Mouse (Mus musculus) MEL (cell line): ENCODE data around the gene Fermt3. TPM values are rescaled to one million over a fixed set of nuclear protein-coding genes. Genes with fewer than 3 reads are reported as not detected.
A peak's percentile ranks its signal among the peaks of the same experiment; 100 is the strongest.

Experiments used
- DNase-seq: peaks from one replicate; pipeline ENCODE4 v3.0.0; 2011; ENCODE audit warnings: low read depth, low spot score
- H3K27ac ChIP-seq: 2 replicates; pipeline ENCODE4 v1.5.1; 2012; ENCODE audit warnings: low read depth, mild to moderate bottlenecking, control low read depth, low read length, moderate library complexity; ENCODE audit not compliant: control insufficient read depth
- H3K27me3 ChIP-seq, 2 experiments: fragments of 150-350 bp in 1 of 2; sonication (generic) in 1 of 2; 2 replicates each; pipeline ENCODE4 v1.6.1; 2012; ENCODE audit warnings: low read length in 2 of 2, mild to moderate bottlenecking in 2 of 2, improper control_type of control experiment in 1 of 2, moderate library complexity in 1 of 2; ENCODE audit not compliant: insufficient read depth in 2 of 2, control insufficient read depth in 1 of 2
- H3K36me3 ChIP-seq, 2 experiments: 2 replicates each; pipeline ENCODE4 v1.6.1; 2012 to 2014; ENCODE audit warnings: low read length in 2 of 2, improper control_type of control experiment in 1 of 2, inconsistent platforms in 1 of 2, mild to moderate bottlenecking in 1 of 2; ENCODE audit not compliant: insufficient read depth in 2 of 2, control insufficient read depth in 1 of 2
- H3K4me1 ChIP-seq, 2 experiments: fragments of 150-350 bp in 1 of 2; sonication (generic) in 1 of 2; 2 replicates each; pipeline ENCODE4 v1.6.1; 2012; ENCODE audit warnings: low read length in 2 of 2, improper control_type of control experiment in 1 of 2, mild to moderate bottlenecking in 1 of 2; ENCODE audit not compliant: insufficient read depth in 2 of 2, control insufficient read depth in 1 of 2
- H3K4me3 ChIP-seq, 2 experiments: fragments of 150-350 bp in 1 of 2; sonication (generic) in 1 of 2; 2 replicates each; pipeline ENCODE4 v1.5.1; 2012; ENCODE audit warnings: low read depth in 2 of 2, low read length in 2 of 2, mild to moderate bottlenecking in 2 of 2, moderate library complexity in 2 of 2, control low read depth in 1 of 2, improper control_type of control experiment in 1 of 2; ENCODE audit not compliant: control insufficient read depth in 1 of 2, insufficient read depth in 1 of 2
- H3K79me2 ChIP-seq: 2 replicates; pipeline ENCODE4 v1.6.1; 2012; ENCODE audit warnings: mild to moderate bottlenecking, low read length, moderate library complexity; ENCODE audit not compliant: control insufficient read depth, poor library complexity, insufficient read depth
- H3K9ac ChIP-seq: 2 replicates; pipeline ENCODE4 v1.6.1; 2012; ENCODE audit warnings: low read depth, mild to moderate bottlenecking, control low read depth, low read length, moderate library complexity; ENCODE audit not compliant: control insufficient read depth, poor library complexity, severe bottlenecking
- H3K9me3 ChIP-seq: fragments of 150-350 bp; sonication (generic); replicated peaks from 2 replicates; pipeline ENCODE4 v1.6.1; 2012; ENCODE audit warnings: mild to moderate bottlenecking, low read length, improper control_type of control experiment, moderate library complexity; ENCODE audit not compliant: insufficient read depth
- CHD1 ChIP-seq: IDR thresholded peaks from 2 replicates; pipeline ENCODE4 v1.6.1; 2012; ENCODE audit warnings: low read depth, mild to moderate bottlenecking, inconsistent platforms, low read length, improper control_type of control experiment
- CTCF ChIP-seq, 3 experiments: IDR thresholded peaks in 2 of 3; conservative IDR thresholded peaks in 1 of 3; 2 replicates each; pipeline ENCODE4 v1.5.1; 2011 to 2012; ENCODE audit warnings: low read length in 3 of 3, low read depth in 2 of 3, mild to moderate bottlenecking in 2 of 3, improper control_type of control experiment in 1 of 3, inconsistent platforms in 1 of 3, mixed read lengths in 1 of 3, moderate library complexity in 1 of 3; ENCODE audit not compliant: control insufficient read depth in 1 of 3, insufficient read depth in 1 of 3, poor library complexity in 1 of 3, severe bottlenecking in 1 of 3
- E2F4 ChIP-seq: IDR thresholded peaks from 2 replicates; pipeline ENCODE4 v1.6.1; 2011; ENCODE audit warnings: low read depth, low read length, improper control_type of control experiment, borderline replicate concordance
- ELF1 ChIP-seq: IDR thresholded peaks from 2 replicates; pipeline ENCODE4 v1.6.1; 2014; ENCODE audit warnings: low read depth, mild to moderate bottlenecking, inconsistent platforms, low read length, improper control_type of control experiment, moderate library complexity
- ETS1 ChIP-seq: IDR thresholded peaks from 2 replicates; pipeline ENCODE4 v1.6.1; 2012; ENCODE audit warnings: low read depth, mild to moderate bottlenecking, inconsistent platforms, low read length, improper control_type of control experiment, moderate library complexity
- GABPA ChIP-seq: IDR thresholded peaks from 2 replicates; pipeline ENCODE4 v1.6.1; 2012; ENCODE audit warnings: low read depth, mild to moderate bottlenecking, inconsistent platforms, low read length, improper control_type of control experiment, moderate library complexity
- GATA1 ChIP-seq: IDR thresholded peaks from 2 replicates; pipeline ENCODE4 v1.6.1; 2011; ENCODE audit warnings: low read depth, low read length, improper control_type of control experiment
- HCFC1 ChIP-seq: IDR thresholded peaks from 2 replicates; pipeline ENCODE4 v1.6.1; 2012; ENCODE audit warnings: low read depth, mild to moderate bottlenecking, inconsistent platforms, low read length, improper control_type of control experiment, moderate library complexity
- KAT2A ChIP-seq: conservative IDR thresholded peaks from 2 replicates; pipeline ENCODE4 v1.6.1; 2012; ENCODE audit warnings: low read depth, low read length, improper control_type of control experiment, inconsistent platforms
- MAX ChIP-seq: IDR thresholded peaks from 2 replicates; pipeline ENCODE4 v1.6.1; 2011; ENCODE audit warnings: low read length, improper control_type of control experiment
- MAZ ChIP-seq: IDR thresholded peaks from 2 replicates; pipeline ENCODE4 v1.6.1; 2012; ENCODE audit warnings: low read depth, mild to moderate bottlenecking, inconsistent platforms, low read length, improper control_type of control experiment
- MYC ChIP-seq: IDR thresholded peaks from 2 replicates; pipeline ENCODE4 v1.6.1; 2011; ENCODE audit warnings: low read depth, mild to moderate bottlenecking, low read length, improper control_type of control experiment, moderate library complexity
- POLR2A ChIP-seq, 2 experiments: IDR thresholded peaks; 2 replicates each; pipeline ENCODE4 v1.6.1; 2011 to 2012; ENCODE audit warnings: low read length in 2 of 2, mild to moderate bottlenecking in 2 of 2, control low read depth in 1 of 2, improper control_type of control experiment in 1 of 2, low read depth in 1 of 2, moderate library complexity in 1 of 2; ENCODE audit not compliant: control insufficient read depth in 1 of 2, insufficient read depth in 1 of 2, poor library complexity in 1 of 2
- POLR2AphosphoS2 ChIP-seq: IDR thresholded peaks from 2 replicates; pipeline ENCODE4 v1.6.1; 2011; ENCODE audit warnings: low read length, improper control_type of control experiment
- POLR2AphosphoS5 ChIP-seq: IDR thresholded peaks from 2 replicates; pipeline ENCODE4 v1.6.1; 2012; ENCODE audit warnings: low read depth, borderline replicate concordance, mild to moderate bottlenecking, inconsistent platforms, low read length, moderate library complexity, mixed read lengths
- RAD21 ChIP-seq: IDR thresholded peaks from 2 replicates; pipeline ENCODE4 v1.6.1; 2011; ENCODE audit warnings: mild to moderate bottlenecking, low read depth, low read length, improper control_type of control experiment
- RCOR1 ChIP-seq: IDR thresholded peaks from 2 replicates; pipeline ENCODE4 v1.6.1; 2012; ENCODE audit warnings: low read depth, mild to moderate bottlenecking, inconsistent platforms, low read length, improper control_type of control experiment
- TAL1 ChIP-seq: IDR thresholded peaks from 2 replicates; pipeline ENCODE4 v1.6.1; 2012; ENCODE audit warnings: mild to moderate bottlenecking, inconsistent platforms, low read length, moderate library complexity, mixed read lengths
- UBTF ChIP-seq: IDR thresholded peaks from 2 replicates; pipeline ENCODE4 v1.6.1; 2012; ENCODE audit warnings: low read depth, mild to moderate bottlenecking, inconsistent platforms, low read length, improper control_type of control experiment, moderate library complexity, borderline replicate concordance; ENCODE audit not compliant: insufficient read depth
- USF1 ChIP-seq: IDR thresholded peaks from 2 replicates; pipeline ENCODE4 v1.6.1; 2014; ENCODE audit warnings: low read depth, mild to moderate bottlenecking, inconsistent platforms, low read length, improper control_type of control experiment, moderate library complexity
- ZC3H11A ChIP-seq: IDR thresholded peaks from 2 replicates; pipeline ENCODE4 v1.6.1; 2012; ENCODE audit warnings: low read depth, mild to moderate bottlenecking, inconsistent platforms, low read length, improper control_type of control experiment
- ZKSCAN1 ChIP-seq: IDR thresholded peaks from 2 replicates; pipeline ENCODE4 v1.6.1; 2012; ENCODE audit warnings: low read depth, mild to moderate bottlenecking, inconsistent platforms, low read length, improper control_type of control experiment, moderate library complexity
- ZNF384 ChIP-seq: IDR thresholded peaks from 2 replicates; pipeline ENCODE4 v1.6.1; 2012; ENCODE audit warnings: low read depth, mild to moderate bottlenecking, inconsistent platforms, low read length, improper control_type of control experiment
- polyA plus RNA-seq, 2 experiments: library from polyadenylated mRNA; stranded (reverse) in 1 of 2; unstranded in 1 of 2; fragments of >175 nt in 1 of 2; fragments of >200 nt in 1 of 2; gene quantifications; 2 replicates each; pipeline versions ENCODE4 v1.2.1 to v1.2.4; 2012; ENCODE audit warnings: low replicate concordance in 2 of 2, low read depth in 1 of 2; ENCODE audit not compliant: insufficient read length in 2 of 2, insufficient read depth in 1 of 2, missing spikeins in 1 of 2
- total RNA-seq: library from RNA; depleted of rRNA; stranded (reverse); fragments of 300-350 nt; gene quantifications from 2 replicates; pipeline ENCODE4 v1.2.3, GENCODE M21; 2012

Gene Fermt3
- total and polyA plus RNA-seq, 3 experiments, result 244 to 329 (median 327) TPM

GRCm38 (mm10) chr19:6955424-6955823 lies 63.8 kb downstream of the Fermt3 start:
- H3K9me3 ChIP-seq, result no peaks in the 10 kb centered on the region
- no peak for DNase-seq
- H3K79me2 ChIP-seq, result peaks cover 1% of the 10 kb centered on the region; the same call in 1 of the 2 replicates
- no peak overlapping the region for H3K9ac ChIP-seq
- no peak overlapping the region for H3K27ac ChIP-seq
- TF ChIP-seq ZNF384, result no peak
- no peak for TF ChIP-seq RAD21
- TF ChIP-seq GABPA, result no peak
- TF ChIP-seq E2F4, result no peak
- TF ChIP-seq CTCF (IDR thresholded peaks at IDR 0.05 in 2 of 3, conservative IDR thresholded peaks at IDR 0.05 in 1 of 3; ENCODE audit: control insufficient read depth in 1 of 3, insufficient read depth in 1 of 3, low read depth in 2 of 3, low read length in 3 of 3, poor library complexity in 1 of 3, severe bottlenecking in 1 of 3), result no peak
- no peak for TF ChIP-seq UBTF
- H3K4me3 ChIP-seq, result no peak overlapping the region
- 0 out of 4 replicates have a peak, but pooled peaks cover 0 to 3% of the 10 kb centered on the region in 2 experiments for H3K4me1 ChIP-seq
- peaks cover 2 to 3% of the 10 kb centered on the region in 2 experiments; a peak in 2 of 4 replicates for H3K36me3 ChIP-seq
- H3K27me3 ChIP-seq, result no peaks in the 10 kb centered on the region

GRCm38 (mm10) chr19:6954046-6954445 lies 65.2 kb downstream of the Fermt3 start:
- peaks cover 1% of the 10 kb centered on the region; the same call in 1 of the 2 replicates for H3K79me2 ChIP-seq
- H3K27ac ChIP-seq, result no peak overlapping the region
- no peak overlapping the region for H3K9ac ChIP-seq
- H3K36me3 ChIP-seq, result peaks cover 2 to 6% of the 10 kb centered on the region in 2 experiments; a peak in 2 of 4 replicates
- 0 out of 4 replicates have a peak, but pooled peaks cover 0 to 6% of the 10 kb centered on the region in 2 experiments for H3K4me1 ChIP-seq
- H3K4me3 ChIP-seq, result no peak overlapping the region
- H3K27me3 ChIP-seq, result no peaks in the 10 kb centered on the region
- TF ChIP-seq CTCF (IDR thresholded peaks at IDR 0.05 in 2 of 3, conservative IDR thresholded peaks at IDR 0.05 in 1 of 3; ENCODE audit: control insufficient read depth in 1 of 3, insufficient read depth in 1 of 3, low read depth in 2 of 3, low read length in 3 of 3, poor library complexity in 1 of 3, severe bottlenecking in 1 of 3) (peak; percentile 21 to 49 (median 37); a peak in 4 of 6 replicates), USF1 (no peak), HCFC1 (no peak), ELF1 (no peak), TAL1 (no peak), POLR2A (IDR thresholded peaks at IDR 0.05; ENCODE audit: control insufficient read depth in 1 of 2, insufficient read depth in 1 of 2, low read depth in 1 of 2, low read length in 2 of 2, poor library complexity in 1 of 2) (no peak), ZKSCAN1 (no peak), KAT2A (no peak)
- TF ChIP-seq, all 39 proteins: peak for 1
- H3K9me3 ChIP-seq, result no peaks in the 10 kb centered on the region
- DNase-seq, result peak; percentile 18

- Histone ChIP-seq H3K79me2 (peaks cover 1% of the 10 kb centered on the region; the same call in 1 of the 2 replicates), H3K27ac (peak overlapping the region; percentile 91), H3K4me3 (peak overlapping the region; percentile 61 to 72), H3K36me3 (peaks cover 2 to 6% of the 10 kb centered on the region in 2 experiments; a peak in 2 of 4 replicates), H3K4me1 (0 out of 4 replicates have a peak, but pooled peaks cover 0 to 6% of the 10 kb centered on the region in 2 experiments), H3K9me3 (no peaks in the 10 kb centered on the region), H3K27me3 (no peaks in the 10 kb centered on the region), H3K9ac (peak overlapping the region; percentile 82)
- DNase-seq, result peak; percentile 52
- TF ChIP-seq CHD1, result 0 out of 2 replicates have a peak, but pooled peaks have one; percentile 21
- TF ChIP-seq KAT2A, result no peak
- TF ChIP-seq GATA1, result peak; percentile 79
- no peak for TF ChIP-seq MAZ
- TF ChIP-seq POLR2AphosphoS5, result no peak
- no peak for TF ChIP-seq MYC
- no peak for TF ChIP-seq RAD21
- no peak for TF ChIP-seq GABPA
- TF ChIP-seq POLR2AphosphoS2, result no peak
- no peak for TF ChIP-seq ZC3H11A
- TF ChIP-seq POLR2A (IDR thresholded peaks at IDR 0.05; ENCODE audit: control insufficient read depth in 1 of 2, insufficient read depth in 1 of 2, low read depth in 1 of 2, low read length in 2 of 2, poor library complexity in 1 of 2), result no peak; a peak in 1 of 4 replicates
- no peak for TF ChIP-seq ZNF384
- TF ChIP-seq MAX, result no peak
- peak; percentile 40; the same call in 1 of the 2 replicates for TF ChIP-seq ETS1
- 0 out of 2 replicates have a peak, but pooled peaks have one; percentile 14 for TF ChIP-seq RCOR1
- TF ChIP-seq ELF1, result no peak
- no peak for TF ChIP-seq HCFC1
- no peak for TF ChIP-seq E2F4
Observed at GRCm38 (mm10) chr19:6952712-6953037, 66.6 kb downstream of the Fermt3 start.
